Mouse (Mus musculus) midbrain, embryonic 10.5 days (tissue): ENCODE measurements around the gene Slc2a2. TPM values are rescaled to one million over a fixed set of nuclear protein-coding genes. Genes with fewer than 3 reads are reported as not detected.

Experiments used
- polyA plus RNA-seq: library from polyadenylated mRNA; unstranded; fragments of >200 nt; fragmentation: Nextera tagmentation; extraction: Ambion mirVana; gene quantifications from 2 replicates; pipeline ENCODE4 v1.2.1, GENCODE M21; 2016

Slc2a2 gene
- polyA plus RNA-seq, 1 experiment from 2014 or later = not detected

Other genes with a start within 250 kb of the Slc2a2 start
- 12.1 and 13.4 TPM in 2 replicates for gene Eif5a2, start 83.4 kb downstream of the Slc2a2 start, polyA plus RNA-seq
- 264 and 327 TPM in 2 replicates for gene Rpl22l1, start 107.5 kb downstream of the Slc2a2 start, polyA plus RNA-seq
- gene Gm1527, start 194.7 kb downstream of the Slc2a2 start, polyA plus RNA-seq = not detected in 2 replicates